8 mouse cellular contexts compared by ENCODE assay signal in the genomic region with DNA sequence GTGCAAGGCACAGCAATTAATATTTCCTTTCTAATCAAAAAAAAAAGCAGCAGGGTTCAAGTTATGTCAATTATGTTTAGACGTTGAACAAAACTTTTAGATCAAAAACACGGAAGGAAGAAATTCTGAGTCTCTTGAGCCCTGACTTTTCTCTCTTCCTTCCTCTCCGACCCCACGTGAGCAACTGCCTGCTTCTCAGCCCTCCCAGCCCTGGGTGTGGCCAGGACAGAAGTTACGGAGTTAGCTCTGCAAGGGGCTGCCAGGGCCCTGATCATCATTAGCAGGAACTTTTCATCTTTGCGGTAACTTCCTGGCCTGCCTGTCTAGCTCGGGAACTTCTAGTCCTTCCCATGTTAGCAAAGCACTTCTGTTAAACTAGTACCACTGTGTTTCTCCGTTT. TPM values are rescaled to one million over a fixed set of nuclear protein-coding genes. Genes with fewer than 3 reads are reported as not detected.
A peak's percentile ranks its signal among the peaks of the same experiment; 100 is the strongest.
DNase-seq lines count a peak whose midpoint lies in the region; ATAC-seq and TF ChIP-seq lines count a peak whose summit lies in the region.

No protein-coding gene starts in this region.

- H3K27me3 ChIP-seq in G1E (ENCODE audit: insufficient read depth, low read length): no peaks in the 10 kb centered on the region; the same call in 1 of the 2 replicates
- H3K27me3 ChIP-seq in forebrain, embryonic 14.5 days (replicated peaks; ENCODE audit: control insufficient read depth, insufficient read depth, low read length): no peaks in the 10 kb centered on the region

- no peak overlapping the region for H3K4me2 ChIP-seq in forebrain, embryonic 14.5 days (ENCODE audit: low read length)

- DNase-seq in gastrocnemius, postnatal 25 days: peak; percentile 29
- no peak for DNase-seq in gastrocnemius, postnatal 4 days (ENCODE audit: low spot score in 2 of 2)
- peak; percentile 73 for DNase-seq in G1E (ENCODE audit: low spot score)
- DNase-seq in kidney, postnatal 14 days: peak; percentile 62
- peak; percentile 69 to 73 for DNase-seq in spleen, adult 18-20 months
- no peak for DNase-seq in cerebellum, adult 9-11 months
- no peak for DNase-seq in forebrain, embryonic 14.5 days (ENCODE audit: low spot score)
- no peak for DNase-seq in layer of hippocampus, postnatal 10 days (ENCODE audit: low spot score in 2 of 2)

- no peak overlapping the region for H3K9ac ChIP-seq in forebrain, embryonic 14.5 days (ENCODE audit: low read length)

- ATAC-seq in G1E (ENCODE audit: extremely low read depth, insufficient number of reproducible peaks, low FRiP score, poor library complexity, severe bottlenecking): peak; percentile 93
- ATAC-seq in forebrain, embryonic 14.5 days: no peak

- no peak overlapping the region for H3K27ac ChIP-seq in forebrain, embryonic 14.5 days (ENCODE audit: low read depth, low read length)

- peaks cover 52% of the 10 kb centered on the region for H3K4me1 ChIP-seq in G1E (ENCODE audit: insufficient read depth, low read depth, low read length)
- H3K4me1 ChIP-seq in forebrain, embryonic 14.5 days (ENCODE audit: control insufficient read depth, insufficient read depth, low read length): no peaks in the 10 kb centered on the region

- H3K9me3 ChIP-seq in G1E (replicated peaks): peaks cover 4% of the 10 kb centered on the region; the same call in 1 of the 2 replicates
- no peaks in the 10 kb centered on the region for H3K9me3 ChIP-seq in forebrain, embryonic 14.5 days (replicated peaks; ENCODE audit: control insufficient read depth, low read length)

- WGBS in forebrain, embryonic 14.5 days: 40% methylated on average over 8 of the region's 8 CpGs

- H3K36me3 ChIP-seq in G1E (replicated peaks): no peaks in the 10 kb centered on the region
- no peaks in the 10 kb centered on the region for H3K36me3 ChIP-seq in forebrain, embryonic 14.5 days (ENCODE audit: control insufficient read depth, insufficient read depth, low read length)

- no peak for TF ChIP-seq CTCF in G1E (IDR thresholded peaks at IDR 0.05; ENCODE audit: low read depth, low read length)

- peak overlapping the region; percentile 48; the same call in 1 of the 2 replicates for H3K4me3 ChIP-seq in G1E (ENCODE audit: low read depth, low read length)
- no peak overlapping the region for H3K4me3 ChIP-seq in forebrain, embryonic 14.5 days (ENCODE audit: low read depth, low read length)

RNA-seq across cellular contexts. Expression of gene Etnk1, which starts 20.3 kb away (rescaled TPM):
- total RNA-seq in gastrocnemius, postnatal 25 days (2021): 10 to 100 TPM; 15.6 to 16.5 TPM
- total RNA-seq in gastrocnemius, postnatal 4 days (2021): 10 to 100 TPM; 21.3 to 23.1 TPM
- total RNA-seq in G1E (2014; fragmentation: Nextera tagmentation) (199 and 208 TPM in 2 replicates), G1E (2017) (268 and 281 TPM in 2 replicates)
- polyA plus RNA-seq in G1E (2012): 28.4 and 46.1 TPM in 2 replicates
- 23.5 and 35.9 TPM in 2 replicates for polyA plus RNA-seq in forebrain, embryonic 14.5 days (2014; fragmentation: Nextera tagmentation; extraction: Ambion mirVana)
- total RNA-seq in layer of hippocampus, postnatal 10 days (2021): 100 to 1,000 TPM; 142 to 157 TPM

RNA-seq across cellular contexts. Expression of gene C2cd5, which starts 46.8 kb away (rescaled TPM):
- total RNA-seq in gastrocnemius, postnatal 25 days (2021): 10 to 100 TPM in 1 of 2 experiments, 1 to 10 TPM in 1; 8.2 to 10.9 TPM
- total RNA-seq in gastrocnemius, postnatal 4 days (2021): 10 to 100 TPM; 22.8 to 27.9 TPM
- total RNA-seq in G1E (2014; fragmentation: Nextera tagmentation): 137 and 149 TPM in 2 replicates
- 44.0 and 49.8 TPM in 2 replicates for total RNA-seq in G1E (2017)
- polyA plus RNA-seq in G1E (2012): 12.4 and 16.8 TPM in 2 replicates
- polyA plus RNA-seq in forebrain, embryonic 14.5 days (2014; fragmentation: Nextera tagmentation; extraction: Ambion mirVana): 23.3 and 30.1 TPM in 2 replicates
- 10 to 100 TPM; 66.6 to 77.6 TPM for total RNA-seq in layer of hippocampus, postnatal 10 days (2021)

Comparison
In these comparisons a context has a peak if more than half of its experiments do, and no peak if none do; other contexts are left out.
1. DNase-seq: peak in gastrocnemius, postnatal 25 days (single experiment), G1E (single experiment), kidney, postnatal 14 days (single experiment) and spleen, adult 18-20 months (2 of 2); none in gastrocnemius, postnatal 4 days (0 of 2), cerebellum, adult 9-11 months (single experiment), forebrain, embryonic 14.5 days (single experiment) and layer of hippocampus, postnatal 10 days (0 of 2).
2. RNA of gene Etnk1, which starts 20.3 kb away (total RNA-seq): 199 to 281 TPM in G1E and 142 to 157 TPM in layer of hippocampus, postnatal 10 days; 21.3 to 23.1 TPM in gastrocnemius, postnatal 4 days and 15.6 to 16.5 TPM in gastrocnemius, postnatal 25 days; every median in the first group is over 4 times any median in the second.